15 mouse cellular contexts compared by ENCODE assay signal in genomic region chr9:53973241-53973640, GRCm38 (mm10). TPM values are rescaled to one million over a fixed set of nuclear protein-coding genes. Genes with fewer than 3 reads are reported as not detected.
DNase-seq lines count a peak whose midpoint lies in the region; ATAC-seq and TF ChIP-seq lines count a peak whose summit lies in the region.
"Had no signal": no experiment of that assay in that cellular context is flagged by ENCODE, and none has a peak within 500 bp of the region (broad histone marks: within the 10 kb centered on the region; RNA-seq: fewer than 3 reads in every experiment).

No protein-coding gene starts in this region.

- H3K9ac ChIP-seq in hindbrain, embryonic 11.5 days (ENCODE audit: low read depth, low read length): no peak overlapping the region
- H3K9ac ChIP-seq in hindbrain, embryonic 12.5 days: no peak overlapping the region
- H3K9ac ChIP-seq in neural tube, embryonic 12.5 days: peak overlapping the region; percentile 29; the same call in 1 of the 2 replicates
- H3K9ac ChIP-seq: liver, embryonic 15.5 days had no signal

- no peak for TF ChIP-seq CTCF in cortical plate, adult 2 months (IDR thresholded peaks at IDR 0.05; ENCODE audit: extremely low read depth, insufficient read depth, low read length)

- H3K4me3 ChIP-seq in hindbrain, embryonic 11.5 days (ENCODE audit: low read depth, low read length): peak overlapping the region; percentile 69; the same call in 1 of the 2 replicates
- no peak overlapping the region for H3K4me3 ChIP-seq in hindbrain, embryonic 10.5 days
- peak overlapping the region; percentile 92 for H3K4me3 ChIP-seq in cortical plate, adult 2 months (ENCODE audit: insufficient read depth, low read length)
- peak overlapping the region; percentile 65; the same call in 1 of the 2 replicates for H3K4me3 ChIP-seq in hindbrain, embryonic 12.5 days
- peak overlapping the region; percentile 57; the same call in 1 of the 2 replicates for H3K4me3 ChIP-seq in neural tube, embryonic 12.5 days
- H3K4me3 ChIP-seq: heart, embryonic 10.5 days; liver, embryonic 15.5 days had no signal

- WGBS in hindbrain, embryonic 11.5 days: 62% methylated on average over 5 of the region's 5 CpGs
- WGBS in hindbrain, embryonic 10.5 days: 70% methylated on average over 5 of the region's 5 CpGs
- WGBS in hindbrain, embryonic 12.5 days: 62% methylated on average over 5 of the region's 5 CpGs
- 76% methylated on average over 5 of the region's 5 CpGs for WGBS in neural tube, embryonic 12.5 days

- H3K27me3 ChIP-seq in hindbrain, embryonic 11.5 days (ENCODE audit: control insufficient read depth, insufficient read depth, low read length): peaks cover 7% of the 10 kb centered on the region; the same call in 1 of the 2 replicates
- peaks cover 38% of the 10 kb centered on the region for H3K27me3 ChIP-seq in hindbrain, embryonic 10.5 days (ENCODE audit: insufficient read depth, poor library complexity, severe bottlenecking)
- H3K27me3 ChIP-seq in hindbrain, embryonic 12.5 days: peaks cover 8% of the 10 kb centered on the region
- H3K27me3 ChIP-seq in neural tube, embryonic 12.5 days (replicated peaks): no peaks in the 10 kb centered on the region

- no peaks in the 10 kb centered on the region for H3K36me3 ChIP-seq in hindbrain, embryonic 11.5 days (ENCODE audit: control insufficient read depth, insufficient read depth, low read length)
- no peaks in the 10 kb centered on the region for H3K36me3 ChIP-seq in hindbrain, embryonic 10.5 days
- no peaks in the 10 kb centered on the region for H3K36me3 ChIP-seq in hindbrain, embryonic 12.5 days
- no peaks in the 10 kb centered on the region for H3K36me3 ChIP-seq in neural tube, embryonic 12.5 days
- H3K36me3 ChIP-seq: heart, embryonic 10.5 days; liver, embryonic 15.5 days had no signal

- no peak for DNase-seq in hindbrain, embryonic 11.5 days (ENCODE audit: low spot score)
- no peak for DNase-seq in hindbrain, embryonic 10.5 days (ENCODE audit: low spot score)
- DNase-seq in gastrocnemius, postnatal 25 days: no peak
- DNase-seq in thymus, postnatal 4 days: no peak
- DNase-seq: adrenal gland, postnatal 25 days; gastrocnemius, postnatal 14 days; kidney, adult 11 months; kidney, postnatal 14 days had no signal

- no peak overlapping the region for H3K4me2 ChIP-seq in hindbrain, embryonic 11.5 days (replicated peaks; ENCODE audit: low read depth, low read length)
- H3K4me2 ChIP-seq in hindbrain, embryonic 12.5 days (replicated peaks): peak overlapping the region; percentile 95
- peak overlapping the region; percentile 82 for H3K4me2 ChIP-seq in neural tube, embryonic 12.5 days (replicated peaks)
- H3K4me2 ChIP-seq: liver, embryonic 15.5 days had no signal

- no peak for TF ChIP-seq POLR2A in cortical plate, adult 2 months (IDR thresholded peaks at IDR 0.05; ENCODE audit: extremely low read depth, insufficient read depth, low read length)

- no peaks in the 10 kb centered on the region for H3K9me3 ChIP-seq in hindbrain, embryonic 11.5 days (ENCODE audit: control insufficient read depth, low read length)
- no peaks in the 10 kb centered on the region for H3K9me3 ChIP-seq in hindbrain, embryonic 10.5 days
- H3K9me3 ChIP-seq in hindbrain, embryonic 12.5 days (replicated peaks): no peaks in the 10 kb centered on the region
- no peaks in the 10 kb centered on the region for H3K9me3 ChIP-seq in neural tube, embryonic 12.5 days
- H3K9me3 ChIP-seq: heart, embryonic 10.5 days; liver, embryonic 15.5 days had no signal

- no peak overlapping the region for H3K27ac ChIP-seq in hindbrain, embryonic 11.5 days (ENCODE audit: low read depth, low read length)
- H3K27ac ChIP-seq in hindbrain, embryonic 10.5 days: no peak overlapping the region
- peak overlapping the region; percentile 88 for H3K27ac ChIP-seq in cortical plate, adult 2 months (ENCODE audit: insufficient read depth, low read length)
- H3K27ac ChIP-seq in hindbrain, embryonic 12.5 days: no peak overlapping the region
- no peak overlapping the region for H3K27ac ChIP-seq in neural tube, embryonic 12.5 days
- H3K27ac ChIP-seq: heart, embryonic 10.5 days; liver, embryonic 15.5 days had no signal

- no peak for ATAC-seq in hindbrain, embryonic 11.5 days (ENCODE audit: low FRiP score)
- ATAC-seq in hindbrain, embryonic 12.5 days (ENCODE audit: low FRiP score): no peak
- ATAC-seq in neural tube, embryonic 12.5 days (ENCODE audit: low FRiP score, low read depth): no peak

- H3K4me1 ChIP-seq in hindbrain, embryonic 11.5 days (replicated peaks; ENCODE audit: control insufficient read depth, insufficient read depth, low read length): no peaks in the 10 kb centered on the region
- peaks cover 20% of the 10 kb centered on the region for H3K4me1 ChIP-seq in hindbrain, embryonic 10.5 days (replicated peaks)
- 0 out of 2 replicates have a peak, but pooled peaks cover 2% of the 10 kb centered on the region for H3K4me1 ChIP-seq in cortical plate, adult 2 months (ENCODE audit: control insufficient read depth, insufficient read depth, low read length)
- H3K4me1 ChIP-seq in hindbrain, embryonic 12.5 days: peaks cover 3% of the 10 kb centered on the region; the same call in 1 of the 2 replicates
- H3K4me1 ChIP-seq in neural tube, embryonic 12.5 days: peaks cover 3% of the 10 kb centered on the region; the same call in 1 of the 2 replicates
- H3K4me1 ChIP-seq: liver, embryonic 15.5 days had no signal

RNA-seq across cellular contexts. Expression of gene Elmod1, which starts 1.9 kb away (rescaled TPM):
- polyA plus RNA-seq in hindbrain, embryonic 11.5 days (2014; fragmentation: Nextera tagmentation; extraction: Ambion mirVana): 2.6 and 3.6 TPM in 2 replicates
- polyA plus RNA-seq in hindbrain, embryonic 10.5 days (2016; fragmentation: Nextera tagmentation; extraction: Ambion mirVana): 0.80 and 1.2 TPM in 2 replicates
- polyA plus RNA-seq in cortical plate, adult 2 months (2012; rRNA removed): 163 and 167 TPM in 2 replicates
- polyA plus RNA-seq in hindbrain, embryonic 12.5 days (2016; fragmentation: Nextera tagmentation; extraction: Ambion mirVana): 6.4 and 7.8 TPM in 2 replicates
- polyA plus RNA-seq in neural tube, embryonic 12.5 days (2016; fragmentation: Nextera tagmentation; extraction: Ambion mirVana): 10.9 and 15.0 TPM in 2 replicates
- not detected for total RNA-seq in gastrocnemius, postnatal 25 days (2021)
- total RNA-seq: monocyte, adult 5-6 weeks had no signal
- polyA plus RNA-seq: heart, embryonic 10.5 days; liver, embryonic 15.5 days; spleen, adult 2 months had no signal

Comparison
In these comparisons a context has a peak if more than half of its experiments do, and no peak if none do; other contexts are left out.
1. RNA of gene Elmod1, which starts 1.9 kb away (polyA plus RNA-seq): 163 to 167 TPM in cortical plate, adult 2 months; 10.9 to 15.0 TPM in neural tube, embryonic 12.5 days, 6.4 to 7.8 TPM in hindbrain, embryonic 12.5 days, 2.6 to 3.6 TPM in hindbrain, embryonic 11.5 days and 0.80 to 1.2 TPM in hindbrain, embryonic 10.5 days; every median in the first group is over 10 times any median in the second.